Mouse (Mus musculus): ENCODE measurements around the gene Eif3l. TPM values are rescaled to one million over a fixed set of nuclear protein-coding genes. Genes with fewer than 3 reads are reported as not detected.

The Eif3l gene
- polyA plus RNA-seq, 1 experiment from 2014 or later, result 205 TPM

DNA sequence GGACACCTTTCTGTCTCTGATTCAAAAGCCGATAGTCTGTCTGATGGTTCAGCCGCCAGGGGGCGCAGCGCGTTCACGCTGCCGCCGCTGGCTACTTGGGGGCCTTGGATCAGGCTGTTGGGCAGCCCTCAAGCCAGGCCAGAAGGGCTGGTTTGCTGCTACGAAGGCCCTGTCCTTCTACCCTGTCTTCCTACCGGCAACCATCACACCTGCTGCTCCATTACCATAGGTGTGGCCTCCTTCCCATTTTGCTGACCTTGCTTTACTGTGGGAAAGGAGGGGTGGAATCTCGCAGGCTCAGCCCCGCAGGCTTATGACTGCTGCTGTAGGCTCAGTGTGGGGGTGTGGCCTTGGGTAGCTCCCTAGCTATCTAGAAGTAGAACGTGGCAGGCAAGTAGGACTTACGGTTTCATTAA is 37.1 kb upstream of the Eif3l start:
- 12% methylated on average over 14 of the region's 14 CpGs for WGBS
- H3K9ac ChIP-seq, result no peak overlapping the region

GRCm38 (mm10) chr15:79038331-79038730 is 36.6 kb upstream of the Eif3l start:
- Histone ChIP-seq H3K4me1 (peaks cover 43% of the 10 kb centered on the region), H3K4me2 (replicated peaks) (0 out of 2 replicates have a peak overlapping the region, but pooled peaks have one; percentile 17), H3K27me3 (peaks cover 33% of the 10 kb centered on the region), H3K9me3 (replicated peaks) (no peaks in the 10 kb centered on the region), H3K27ac (replicated peaks) (no peak overlapping the region), H3K4me3 (replicated peaks) (no peak overlapping the region), H3K9ac (no peak overlapping the region), H3K36me3 (peaks cover 30% of the 10 kb centered on the region)
- WGBS, result 66% methylated on average over 10 of the region's 10 CpGs
- no peak for ATAC-seq (ENCODE audit: insufficient number of reproducible peaks, low FRiP score, low TSS enrichment, low read depth)

More for the DNA sequence above, 37.1 kb upstream of the Eif3l start:
- H3K9me3 ChIP-seq (replicated peaks), result no peaks in the 10 kb centered on the region
- H3K27me3 ChIP-seq, result peaks cover 28% of the 10 kb centered on the region
- no peak for ATAC-seq (ENCODE audit: insufficient number of reproducible peaks, low FRiP score, low TSS enrichment, low read depth)
- H3K4me2 ChIP-seq (replicated peaks), result 0 out of 2 replicates have a peak overlapping the region, but pooled peaks have one; percentile 17
- H3K27ac ChIP-seq (replicated peaks), result no peak overlapping the region
- peaks cover 39% of the 10 kb centered on the region for H3K4me1 ChIP-seq
- peaks cover 30% of the 10 kb centered on the region for H3K36me3 ChIP-seq
- H3K4me3 ChIP-seq (replicated peaks), result no peak overlapping the region

- peaks cover 44% of the 10 kb centered on the region for H3K4me1 ChIP-seq
- H3K27ac ChIP-seq (replicated peaks), result no peak overlapping the region
- 22% methylated on average over 7 of the region's 7 CpGs for WGBS
- peak; percentile 56; the same call in 1 of the 2 replicates for ATAC-seq (ENCODE audit: insufficient number of reproducible peaks, low FRiP score, low TSS enrichment, low read depth)
- no peak overlapping the region for H3K9ac ChIP-seq
- H3K4me2 ChIP-seq (replicated peaks), result no peak overlapping the region
- H3K36me3 ChIP-seq, result peaks cover 30% of the 10 kb centered on the region
- H3K27me3 ChIP-seq, result peaks cover 38% of the 10 kb centered on the region
- H3K4me3 ChIP-seq (replicated peaks), result no peak overlapping the region
- H3K9me3 ChIP-seq (replicated peaks), result no peaks in the 10 kb centered on the region
Observed at GRCm38 (mm10) chr15:79038853-79039252, 36.1 kb upstream of the Eif3l start.

DNA sequence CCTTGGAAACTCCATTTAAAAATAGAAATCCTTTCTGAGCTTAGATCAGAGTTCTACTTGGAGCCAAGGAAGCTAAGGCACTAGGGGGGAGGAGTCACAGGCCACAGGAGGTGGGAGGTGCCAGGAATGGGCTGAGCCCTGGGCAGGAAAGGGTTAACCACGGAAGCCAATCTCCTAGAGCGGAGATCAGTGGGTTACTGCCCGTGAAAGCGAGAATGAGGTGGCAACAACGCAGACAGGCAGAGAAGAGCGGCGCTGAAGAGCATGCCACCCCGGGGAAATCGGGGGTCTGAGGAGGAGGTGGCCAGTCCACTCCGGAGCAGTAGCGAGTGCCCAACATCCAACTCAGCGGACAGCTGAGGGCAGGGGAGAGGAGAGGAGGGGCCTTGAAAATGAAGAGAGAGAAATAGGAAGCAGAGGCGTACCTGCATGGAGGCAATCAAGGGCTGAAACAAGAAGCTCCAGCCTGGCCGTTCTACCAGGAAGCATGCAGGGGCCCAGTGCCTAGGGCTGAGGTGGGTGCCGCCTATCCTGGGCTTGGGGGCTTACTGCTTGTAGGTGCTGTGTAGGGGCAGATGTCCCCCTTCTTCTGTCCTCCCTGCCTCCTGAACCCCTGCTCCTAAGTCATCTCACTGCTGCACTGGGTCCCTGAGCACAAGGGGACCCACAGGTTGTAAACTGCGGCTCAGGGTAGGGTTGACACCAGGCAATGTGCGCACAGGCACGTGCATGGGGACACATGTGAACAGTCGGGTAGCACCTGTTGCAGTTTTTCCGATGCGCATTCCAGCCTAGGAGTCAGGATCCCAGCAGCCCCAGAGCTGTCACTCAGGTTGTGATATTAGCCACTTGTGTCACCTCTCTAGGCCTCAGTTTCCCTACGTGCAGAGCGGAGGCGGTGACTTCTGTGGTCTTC is 34.2 kb upstream of the Eif3l start:
- Histone ChIP-seq H3K9ac (no peak overlapping the region), H3K9me3 (replicated peaks) (no peaks in the 10 kb centered on the region), H3K4me1 (peaks cover 44% of the 10 kb centered on the region), H3K27me3 (peaks cover 46% of the 10 kb centered on the region), H3K4me2 (replicated peaks) (peak overlapping the region; percentile 50), H3K27ac (replicated peaks) (no peak overlapping the region), H3K4me3 (replicated peaks) (peak overlapping the region; percentile 30), H3K36me3 (peaks cover 17% of the 10 kb centered on the region)
- ATAC-seq (ENCODE audit: insufficient number of reproducible peaks, low FRiP score, low TSS enrichment, low read depth), result no peak
- WGBS, result 18% methylated on average over 24 of the region's 24 CpGs

DNA sequence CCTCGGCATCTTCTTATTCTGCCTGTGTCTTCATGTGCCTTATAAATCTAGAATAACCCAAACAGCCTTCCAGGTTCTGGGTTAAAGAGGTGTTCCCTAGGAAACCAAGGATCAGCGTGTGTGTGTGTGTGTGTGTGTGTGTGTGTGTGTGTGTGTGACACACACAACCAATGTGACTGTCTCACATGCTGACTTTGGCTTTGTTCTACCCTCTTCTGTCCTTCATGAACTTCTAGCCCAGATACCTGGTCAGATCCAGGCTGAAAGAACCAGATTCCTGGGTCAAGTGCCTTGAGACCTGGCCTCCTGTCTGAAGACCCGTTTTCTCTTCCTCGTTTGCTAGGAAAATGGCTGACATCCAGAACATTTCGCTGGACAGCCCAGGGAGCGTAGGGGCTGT is 33.4 kb upstream of the Eif3l start, which contains the start of gene Galr3:
Gene Galr3, plus strand, starts transcription at position 301 of the 400 bp plus-strand sequence.
- no peak for ATAC-seq (ENCODE audit: insufficient number of reproducible peaks, low FRiP score, low TSS enrichment, low read depth)
- peak within 1 kb of the TSS; percentile 60 for H3K4me3 ChIP-seq (replicated peaks)
- H3K36me3 ChIP-seq, result peaks cover 9% of the 10 kb centered on the region; the same call in 1 of the 2 replicates
- peaks cover 44% of the 10 kb centered on the region for H3K4me1 ChIP-seq
- no peaks in the 10 kb centered on the region for H3K9me3 ChIP-seq (replicated peaks)
- H3K4me2 ChIP-seq (replicated peaks), result peak within 1 kb of the TSS; percentile 98
- H3K9ac ChIP-seq, result peak within 1 kb of the TSS; percentile 50
- 73% methylated on average over 6 of the region's 6 CpGs for WGBS
- no peak within 1 kb of the TSS for H3K27ac ChIP-seq (replicated peaks)
- H3K27me3 ChIP-seq, result peaks cover 46% of the 10 kb centered on the region

DNA sequence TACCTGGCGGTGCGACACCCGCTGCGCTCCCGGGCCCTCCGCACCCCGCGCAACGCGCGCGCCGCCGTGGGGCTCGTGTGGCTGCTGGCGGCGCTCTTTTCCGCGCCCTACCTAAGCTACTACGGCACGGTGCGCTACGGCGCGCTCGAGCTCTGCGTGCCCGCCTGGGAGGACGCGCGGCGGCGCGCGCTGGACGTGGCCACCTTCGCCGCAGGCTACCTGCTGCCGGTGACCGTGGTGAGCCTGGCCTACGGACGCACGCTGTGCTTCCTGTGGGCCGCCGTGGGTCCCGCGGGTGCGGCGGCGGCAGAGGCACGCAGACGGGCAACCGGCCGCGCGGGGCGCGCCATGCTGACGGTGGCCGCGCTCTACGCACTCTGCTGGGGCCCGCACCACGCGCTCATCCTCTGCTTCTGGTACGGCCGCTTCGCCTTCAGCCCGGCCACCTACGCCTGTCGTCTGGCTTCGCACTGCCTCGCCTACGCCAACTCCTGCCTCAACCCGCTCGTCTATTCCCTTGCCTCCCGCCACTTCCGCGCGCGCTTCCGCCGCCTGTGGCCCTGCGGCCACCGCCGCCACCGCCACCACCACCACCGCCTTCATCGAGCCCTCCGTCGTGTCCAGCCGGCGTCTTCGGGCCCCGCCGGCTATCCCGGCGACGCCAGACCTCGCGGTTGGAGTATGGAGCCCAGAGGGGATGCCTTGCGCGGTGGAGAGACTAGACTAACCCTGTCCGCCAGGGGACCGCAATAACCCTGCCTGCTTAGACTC is 32.1 kb upstream of the Eif3l start:
- Histone ChIP-seq H3K4me1 (peaks cover 40% of the 10 kb centered on the region), H3K9ac (peak overlapping the region; percentile 50), H3K9me3 (replicated peaks) (no peaks in the 10 kb centered on the region), H3K27ac (replicated peaks) (no peak overlapping the region), H3K4me3 (replicated peaks) (peak overlapping the region; percentile 60), H3K27me3 (peaks cover 46% of the 10 kb centered on the region), H3K4me2 (replicated peaks) (peak overlapping the region; percentile 98), H3K36me3 (no peaks in the 10 kb centered on the region)
- no peak for ATAC-seq (ENCODE audit: insufficient number of reproducible peaks, low FRiP score, low TSS enrichment, low read depth)
- WGBS, result under 1% methylated on average over 88 of the region's 105 CpGs

DNA sequence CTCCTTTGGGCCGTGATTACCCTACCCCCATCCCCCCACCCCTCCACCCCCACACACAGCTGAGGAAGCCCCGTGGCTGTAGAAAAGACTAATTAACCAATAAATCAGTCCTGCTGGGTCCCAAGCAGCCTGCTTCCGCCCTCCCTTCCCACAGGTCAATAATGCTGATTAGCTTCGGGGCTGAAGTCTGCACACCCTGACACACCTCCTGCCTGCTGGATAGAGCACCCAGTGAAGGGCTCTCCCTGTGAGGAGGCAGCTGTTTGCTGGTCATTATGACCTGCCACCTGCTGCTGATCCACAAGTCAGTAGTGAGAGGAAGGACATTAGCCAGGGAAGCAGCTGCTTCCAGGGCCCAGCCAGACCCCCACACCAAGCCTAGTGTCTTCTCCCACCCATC is 30.1 kb upstream of the Eif3l start:
- peaks cover 28% of the 10 kb centered on the region for H3K4me1 ChIP-seq
- 10% methylated on average over 4 of the region's 4 CpGs for WGBS
- H3K27ac ChIP-seq (replicated peaks), result no peak overlapping the region
- H3K36me3 ChIP-seq, result no peaks in the 10 kb centered on the region
- no peak overlapping the region for H3K4me2 ChIP-seq (replicated peaks)
- H3K27me3 ChIP-seq, result peaks cover 43% of the 10 kb centered on the region
- H3K9me3 ChIP-seq (replicated peaks), result no peaks in the 10 kb centered on the region
- no peak overlapping the region for H3K4me3 ChIP-seq (replicated peaks)
- H3K9ac ChIP-seq, result no peak overlapping the region
- no peak for ATAC-seq (ENCODE audit: insufficient number of reproducible peaks, low FRiP score, low TSS enrichment, low read depth)

DNA sequence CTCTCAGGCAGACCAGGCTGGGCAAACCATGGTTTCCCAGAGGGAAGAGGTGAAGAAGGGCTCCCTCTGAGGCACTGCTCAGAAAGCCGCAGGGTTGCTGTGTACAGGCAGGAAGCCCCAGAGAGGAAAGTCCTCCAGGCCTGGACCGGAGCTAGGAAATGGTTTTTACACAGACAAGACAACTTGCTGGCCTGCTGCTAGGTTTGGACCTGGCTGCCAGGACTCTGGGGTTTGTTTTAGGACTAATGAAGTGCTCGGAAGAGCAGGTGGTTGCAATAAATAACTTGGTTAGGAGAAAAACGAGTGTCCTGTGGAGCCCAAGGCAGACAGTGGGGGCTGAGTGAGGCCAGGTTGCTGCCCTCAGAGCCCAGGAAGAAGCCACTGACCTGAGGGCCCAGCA is 26.8 kb upstream of the Eif3l start:
- peaks cover 14% of the 10 kb centered on the region for H3K36me3 ChIP-seq
- no peak overlapping the region for H3K9ac ChIP-seq
- no peaks in the 10 kb centered on the region for H3K9me3 ChIP-seq (replicated peaks)
- H3K4me3 ChIP-seq (replicated peaks), result no peak overlapping the region
- no peak overlapping the region for H3K27ac ChIP-seq (replicated peaks)
- ATAC-seq (ENCODE audit: insufficient number of reproducible peaks, low FRiP score, low TSS enrichment, low read depth), result no peak
- peaks cover 7% of the 10 kb centered on the region for H3K4me1 ChIP-seq
- H3K4me2 ChIP-seq (replicated peaks), result no peak overlapping the region
- WGBS, result 64% methylated on average over 4 of the region's 4 CpGs
- peaks cover 15% of the 10 kb centered on the region for H3K27me3 ChIP-seq

DNA sequence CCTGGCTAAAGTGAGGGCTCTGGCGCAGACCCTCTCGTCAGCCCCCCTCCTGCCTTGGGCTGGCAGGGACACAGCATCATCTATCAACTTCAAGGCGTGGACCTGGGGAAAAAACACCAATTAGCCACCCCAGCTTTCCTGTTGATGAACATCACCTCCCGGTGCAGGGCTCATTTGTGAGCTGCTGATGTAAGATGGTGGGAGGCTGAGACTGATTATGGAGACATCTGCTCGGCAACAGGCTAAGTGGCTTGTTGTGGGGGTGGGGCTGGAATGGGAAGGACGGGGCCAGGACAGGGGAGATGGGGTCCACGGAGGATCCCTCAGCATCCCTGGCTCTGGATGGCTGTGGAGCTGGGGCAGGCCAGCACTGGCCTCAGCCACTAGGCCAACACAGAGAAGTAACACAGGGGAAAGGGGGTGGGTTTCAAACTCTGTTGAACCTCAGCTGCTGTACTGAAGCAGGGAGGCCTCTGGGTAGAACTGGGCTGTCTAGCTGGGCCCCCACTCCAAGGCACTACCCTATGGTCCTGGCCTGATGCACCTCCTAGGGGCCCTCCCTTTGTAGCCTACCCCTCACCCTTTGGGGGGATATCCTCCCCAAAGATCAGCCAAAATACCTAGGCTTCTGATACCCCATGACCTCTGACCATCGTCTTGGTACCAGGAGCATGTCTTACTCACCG is 24.7 kb upstream of the Eif3l start:
- peaks cover 35% of the 10 kb centered on the region for H3K36me3 ChIP-seq
- WGBS, result 51% methylated on average over 9 of the region's 9 CpGs
- H3K4me3 ChIP-seq (replicated peaks), result no peak overlapping the region
- no peak overlapping the region for H3K27ac ChIP-seq (replicated peaks)
- H3K4me1 ChIP-seq, result peaks cover 5% of the 10 kb centered on the region; the same call in 1 of the 2 replicates
- ATAC-seq (ENCODE audit: insufficient number of reproducible peaks, low FRiP score, low TSS enrichment, low read depth), result peak; percentile 25; the same call in 1 of the 2 replicates
- no peaks in the 10 kb centered on the region for H3K9me3 ChIP-seq (replicated peaks)
- no peak overlapping the region for H3K4me2 ChIP-seq (replicated peaks)
- no peak overlapping the region for H3K9ac ChIP-seq
- no peaks in the 10 kb centered on the region for H3K27me3 ChIP-seq

GRCm38 (mm10) chr15:79050964-79051363 is 24.0 kb upstream of the Eif3l start:
- Histone ChIP-seq H3K9ac (no peak overlapping the region), H3K4me3 (replicated peaks) (no peak overlapping the region), H3K4me2 (replicated peaks) (no peak overlapping the region), H3K27me3 (no peaks in the 10 kb centered on the region), H3K36me3 (peaks cover 42% of the 10 kb centered on the region), H3K9me3 (replicated peaks) (no peaks in the 10 kb centered on the region), H3K27ac (replicated peaks) (no peak overlapping the region), H3K4me1 (peaks cover 5% of the 10 kb centered on the region; the same call in 1 of the 2 replicates)
- no peak for ATAC-seq (ENCODE audit: insufficient number of reproducible peaks, low FRiP score, low TSS enrichment, low read depth)
- 76% methylated on average over 2 of the region's 2 CpGs for WGBS

All from embryonic facial prominence, embryonic 15.5 days (tissue).